Mouse (Mus musculus) cerebral cortex, adult 2 months (tissue): ENCODE data around the gene Rassf2.

ENCODE experiments used
- WGBS: fragments of 180-500 bp; shearing (Covaris S2); methylation state at CpG from one replicate; pipeline ENCODE4 v1.1.7; 2018; 5-methylcytosine and 5-hydroxymethylcytosine counted together

The Rassf2 gene

DNA sequence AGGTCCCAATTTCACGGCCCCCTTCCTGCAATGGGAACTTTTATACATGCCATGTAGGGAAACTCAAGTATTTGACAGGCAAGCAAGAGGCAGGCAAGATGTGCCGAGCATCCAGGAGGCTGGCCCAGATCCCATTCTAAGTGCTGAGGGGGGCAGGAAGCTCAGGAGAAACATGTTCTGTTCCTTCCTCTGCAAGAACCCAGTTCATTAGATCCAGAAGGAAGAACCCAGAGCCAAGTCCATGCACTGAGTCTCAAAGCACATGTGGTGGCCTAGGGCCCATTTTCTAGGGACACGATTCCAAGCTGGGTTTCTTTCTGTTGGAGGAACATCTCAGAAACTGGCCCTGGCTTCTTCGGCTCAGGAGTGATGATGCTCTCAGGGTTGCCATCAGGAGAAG lies 24.6 kb downstream of the Rassf2 start:
- WGBS = 70% methylated on average over 4 of the region's 4 CpGs

DNA sequence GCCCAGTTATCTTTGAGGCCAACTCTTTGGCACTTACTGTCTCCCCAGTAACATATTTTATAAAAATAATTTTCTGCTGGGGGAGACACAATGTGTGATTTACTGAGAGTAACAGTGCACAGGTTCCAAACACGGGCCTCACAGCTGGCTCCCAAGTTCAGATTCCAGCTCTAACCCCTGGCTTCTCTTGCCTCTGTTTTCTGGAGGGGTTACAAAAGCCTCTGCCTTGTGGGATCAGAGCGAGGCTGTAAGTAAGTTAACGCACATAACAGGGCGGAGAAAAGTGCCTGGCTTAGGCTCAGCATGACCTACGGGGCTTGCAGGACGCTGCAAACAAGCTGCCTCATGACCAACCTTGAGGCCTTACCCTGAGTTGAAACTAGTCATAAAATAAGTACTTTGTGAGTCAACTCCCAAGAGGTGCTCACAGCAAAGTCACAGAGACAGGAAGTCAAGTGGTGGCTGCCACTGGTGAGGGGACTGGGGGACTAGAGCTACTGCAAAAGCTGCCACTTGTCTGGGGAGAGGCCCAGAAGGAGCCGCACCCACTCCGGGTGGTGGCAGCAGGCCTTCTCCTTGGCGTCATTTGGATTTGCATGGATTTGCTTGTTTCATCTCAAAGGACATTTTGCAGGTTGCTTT lies 25.4 kb downstream of the Rassf2 start:
- 84% methylated on average over 9 of the region's 9 CpGs for WGBS

DNA sequence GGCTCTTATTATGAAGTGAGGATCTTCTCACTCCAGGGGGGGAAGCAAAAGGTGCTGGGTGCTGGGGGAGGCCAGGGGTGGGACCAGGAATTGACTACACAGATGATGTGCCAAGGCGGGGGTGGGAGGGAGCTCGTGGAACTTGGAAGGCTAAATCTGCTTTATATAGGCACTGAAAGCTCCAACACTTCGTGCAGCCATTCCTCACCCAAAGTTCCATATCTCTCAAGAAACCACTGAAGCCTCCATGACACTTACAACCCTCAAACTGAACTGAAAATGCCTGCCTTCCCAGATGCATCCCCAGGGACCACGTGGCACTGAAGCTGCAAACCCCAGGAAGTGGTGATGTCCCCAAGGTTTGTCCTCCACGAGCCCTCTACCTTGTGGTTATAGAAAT lies 26.1 kb downstream of the Rassf2 start:
- 58% methylated on average over 5 of the region's 5 CpGs for WGBS

DNA sequence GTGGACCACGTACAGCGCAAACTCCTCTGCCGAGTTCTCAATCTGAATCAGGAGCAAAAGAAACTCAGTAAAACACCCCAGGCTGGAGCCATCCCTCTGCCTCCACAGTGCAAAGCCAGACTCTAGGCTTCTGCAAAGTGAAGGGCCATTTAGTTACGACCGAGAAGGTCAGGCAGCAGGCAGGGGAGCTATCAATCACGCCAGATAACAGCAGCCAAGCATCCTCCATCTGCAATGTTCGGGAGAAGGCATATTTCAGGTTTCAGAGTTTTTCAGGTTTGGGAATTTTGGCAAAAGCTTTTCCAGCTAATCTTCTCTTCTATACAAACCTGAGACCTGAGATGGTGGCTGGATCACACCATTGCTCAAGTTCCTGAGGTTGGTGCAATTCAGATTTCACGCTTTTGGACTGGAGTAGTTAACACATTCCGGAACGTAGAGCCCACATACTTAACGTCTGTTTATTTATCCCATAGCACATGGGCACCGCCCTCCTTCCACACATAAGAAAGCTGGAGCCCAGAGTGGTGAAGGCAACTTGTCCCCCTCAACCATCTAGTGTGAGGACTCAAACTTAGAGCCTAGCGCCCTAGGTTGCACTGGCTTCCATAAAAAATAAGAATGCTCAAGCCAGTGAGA lies 28.2 kb downstream of the Rassf2 start:
- 84% methylated on average over 13 of the region's 13 CpGs for WGBS

DNA sequence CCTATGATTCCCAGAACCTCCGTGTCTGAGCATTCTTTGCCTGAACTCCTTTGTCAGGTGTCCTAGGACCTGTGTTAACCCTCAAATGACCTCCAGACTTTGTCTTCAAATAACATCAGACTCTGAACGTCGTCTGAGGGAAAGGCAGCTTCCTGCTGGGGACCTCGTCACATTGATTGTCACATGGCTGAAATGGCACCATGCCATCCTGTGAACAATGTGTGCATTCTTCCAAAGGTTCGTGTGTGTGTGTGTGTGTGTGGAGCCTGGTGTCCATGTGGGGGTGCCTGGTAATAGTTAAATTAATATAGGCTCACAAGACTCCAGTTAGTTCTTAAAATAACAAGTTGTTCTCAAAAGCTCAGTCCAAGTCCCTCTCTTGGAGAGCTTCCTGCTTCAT lies 32.7 kb downstream of the Rassf2 start:
- 24% methylated on average over 5 of the region's 5 CpGs for WGBS

DNA sequence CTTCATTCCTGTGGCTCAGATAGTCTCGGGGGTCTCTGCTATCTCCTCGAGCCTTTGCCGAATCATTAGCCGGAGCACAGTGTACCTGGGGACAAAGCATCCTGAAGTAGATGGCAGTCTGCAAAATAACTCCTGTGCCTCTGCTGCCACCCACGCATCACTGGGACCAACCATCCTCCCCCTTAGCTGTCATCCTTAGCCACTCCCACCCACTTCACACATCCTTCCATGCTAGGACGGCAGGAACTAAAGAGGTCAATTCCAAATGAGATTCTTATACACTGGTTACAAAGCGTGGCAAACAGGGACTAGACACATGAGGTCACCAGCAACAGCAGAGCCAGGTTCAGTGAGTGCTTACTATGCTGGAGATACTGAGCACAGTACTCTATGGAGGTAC lies 33.7 kb downstream of the Rassf2 start:
- 54% methylated on average over 7 of the region's 7 CpGs for WGBS

DNA sequence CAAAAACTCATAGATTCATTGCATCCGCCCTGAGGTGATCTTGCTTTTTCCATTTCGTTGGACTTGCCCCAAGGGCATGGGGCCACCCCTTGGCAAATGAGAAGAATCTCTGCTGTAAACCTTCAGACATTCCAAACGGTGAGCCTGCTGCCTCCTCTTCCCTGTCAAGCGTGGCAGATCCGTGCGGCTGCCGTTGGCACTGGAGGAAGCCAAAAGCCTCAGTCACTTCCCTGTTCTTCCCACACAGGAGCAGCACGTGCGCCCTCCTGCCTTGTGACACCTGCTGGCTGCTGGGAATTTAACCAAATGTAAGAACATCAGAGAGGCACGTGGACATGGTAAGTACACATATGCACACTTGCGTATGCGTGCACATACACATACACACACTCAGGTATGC lies 34.3 kb downstream of the Rassf2 start:
- 57% methylated on average over 12 of the region's 12 CpGs for WGBS

DNA sequence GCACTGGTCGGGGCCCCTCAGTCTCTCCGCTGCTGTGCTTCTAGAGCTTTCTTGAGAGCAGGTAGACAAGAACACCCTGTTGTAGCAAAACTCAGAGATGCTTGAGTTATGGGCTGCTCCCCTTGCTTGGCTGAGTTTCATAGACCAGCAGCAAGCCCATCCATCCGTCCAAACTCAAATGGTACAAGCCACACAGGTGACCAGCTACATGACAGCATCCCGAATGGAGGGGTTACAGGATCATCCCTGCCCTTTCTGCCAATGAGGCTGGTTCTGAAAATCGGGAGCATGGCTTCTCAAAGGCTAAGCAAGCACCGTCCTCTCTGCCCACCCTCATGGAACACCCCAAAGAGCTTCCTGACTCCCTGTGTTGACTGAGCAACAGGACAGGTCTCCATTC lies 35.1 kb downstream of the Rassf2 start:
- WGBS = 92% methylated on average over 6 of the region's 6 CpGs

DNA sequence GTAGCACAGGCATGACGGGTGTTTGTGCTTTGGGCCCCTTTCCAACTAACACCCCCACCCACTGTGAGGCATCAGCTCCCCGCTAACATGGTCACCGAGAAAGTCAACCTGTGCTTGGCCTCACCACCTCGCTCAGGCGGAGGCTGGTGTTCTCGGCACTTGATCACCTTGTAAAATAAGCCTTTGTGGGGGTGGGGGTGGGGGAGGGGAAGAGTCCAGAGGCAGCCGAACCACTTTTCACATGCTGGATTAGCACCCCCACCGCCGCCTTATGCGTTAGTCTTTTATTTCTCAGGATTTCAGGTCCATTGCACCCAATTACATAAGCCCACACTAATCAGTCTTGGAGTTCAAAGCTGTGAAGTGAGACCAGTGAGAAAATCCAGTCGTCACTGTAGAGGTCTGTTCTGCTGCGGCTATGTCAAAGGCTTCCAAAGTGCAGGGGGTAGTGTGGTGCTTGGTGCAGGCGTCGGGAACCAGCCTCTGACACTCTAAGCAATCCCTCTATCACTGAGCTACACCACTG lies 36.4 kb downstream of the Rassf2 start:
- WGBS = 52% methylated on average over 14 of the region's 14 CpGs

DNA sequence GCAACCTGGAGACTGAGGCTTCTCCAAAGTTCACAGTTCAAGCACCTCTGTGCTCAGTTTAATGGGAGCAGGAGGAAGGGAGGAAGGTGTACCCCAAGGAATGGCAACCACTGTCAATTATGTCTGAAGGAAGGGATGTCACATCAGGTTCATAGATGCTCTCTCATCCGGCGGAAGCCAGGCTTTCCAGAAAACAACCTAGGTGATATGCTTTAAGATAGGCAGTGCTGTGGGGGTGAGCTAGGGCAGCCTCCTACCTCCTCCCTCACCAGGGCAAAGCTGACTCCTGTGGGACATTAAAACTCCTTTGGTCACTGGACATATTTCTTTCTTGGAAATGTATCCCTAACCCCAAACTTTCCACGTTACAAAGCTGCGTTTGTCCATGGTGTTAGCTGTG lies 36.9 kb downstream of the Rassf2 start:
- WGBS = 79% methylated on average over 4 of the region's 4 CpGs

DNA sequence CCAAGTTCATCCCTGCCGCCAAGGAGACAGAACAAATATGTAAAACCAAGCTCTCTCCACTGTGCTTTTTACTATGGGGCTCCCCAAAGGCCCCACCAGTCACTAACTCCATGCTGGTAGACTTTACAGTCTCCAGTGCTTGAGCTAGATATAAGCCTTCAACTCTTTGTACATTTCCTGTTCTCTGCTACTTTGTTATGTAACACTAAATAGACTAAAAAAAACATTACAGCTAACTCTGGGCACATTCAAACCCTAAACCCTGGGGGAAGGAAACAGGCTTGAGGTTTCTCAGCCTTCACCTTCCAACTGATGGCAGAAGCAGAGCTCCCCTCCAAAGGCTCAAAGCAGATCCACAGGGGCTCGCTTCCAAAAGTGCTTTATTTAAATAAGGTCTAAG lies 37.6 kb downstream of the Rassf2 start:
- WGBS = 70% methylated on average over 2 of the region's 2 CpGs

DNA sequence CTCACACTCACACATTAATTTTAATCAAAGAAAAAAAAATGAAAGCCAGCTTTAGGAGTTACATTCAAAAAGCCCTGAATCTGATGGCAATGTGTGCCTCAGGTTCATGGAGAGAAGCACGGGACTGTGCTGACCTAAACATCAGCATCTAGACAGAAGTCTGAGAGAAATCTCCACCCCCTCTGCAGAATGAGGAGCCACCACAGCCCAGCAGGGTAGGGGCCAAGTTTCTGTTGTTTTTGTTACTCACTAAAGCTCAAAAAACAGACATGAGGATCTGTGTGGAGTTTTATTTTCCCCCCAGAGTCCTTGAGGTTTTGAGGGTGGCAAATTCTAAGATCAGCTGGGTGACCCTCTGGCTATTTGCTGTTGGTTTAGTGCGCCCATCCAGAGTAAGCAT lies 41.5 kb downstream of the Rassf2 start:
- WGBS = 68% methylated on average over 2 of the region's 2 CpGs

DNA sequence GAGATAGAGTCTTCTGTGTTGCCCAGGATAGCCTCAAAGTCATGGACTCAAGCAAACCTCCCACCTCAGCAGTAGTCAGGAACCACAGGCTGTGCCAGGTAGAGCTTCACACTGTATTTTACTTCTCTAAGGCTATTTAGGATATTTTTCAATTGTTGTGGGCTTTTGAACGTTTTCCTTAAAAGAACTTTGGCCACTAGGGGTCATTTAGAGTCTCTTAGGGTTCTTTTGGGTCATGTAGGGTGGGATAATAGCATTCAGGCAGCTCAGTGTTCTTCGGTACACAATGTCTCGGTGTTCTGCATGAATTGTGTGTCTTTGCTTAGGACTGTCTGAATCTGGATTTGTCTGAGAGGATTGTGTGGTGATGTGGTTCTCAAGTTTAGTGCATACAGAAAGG lies 42.1 kb downstream of the Rassf2 start:
- 47% methylated on average over 3 of the region's 3 CpGs for WGBS

DNA sequence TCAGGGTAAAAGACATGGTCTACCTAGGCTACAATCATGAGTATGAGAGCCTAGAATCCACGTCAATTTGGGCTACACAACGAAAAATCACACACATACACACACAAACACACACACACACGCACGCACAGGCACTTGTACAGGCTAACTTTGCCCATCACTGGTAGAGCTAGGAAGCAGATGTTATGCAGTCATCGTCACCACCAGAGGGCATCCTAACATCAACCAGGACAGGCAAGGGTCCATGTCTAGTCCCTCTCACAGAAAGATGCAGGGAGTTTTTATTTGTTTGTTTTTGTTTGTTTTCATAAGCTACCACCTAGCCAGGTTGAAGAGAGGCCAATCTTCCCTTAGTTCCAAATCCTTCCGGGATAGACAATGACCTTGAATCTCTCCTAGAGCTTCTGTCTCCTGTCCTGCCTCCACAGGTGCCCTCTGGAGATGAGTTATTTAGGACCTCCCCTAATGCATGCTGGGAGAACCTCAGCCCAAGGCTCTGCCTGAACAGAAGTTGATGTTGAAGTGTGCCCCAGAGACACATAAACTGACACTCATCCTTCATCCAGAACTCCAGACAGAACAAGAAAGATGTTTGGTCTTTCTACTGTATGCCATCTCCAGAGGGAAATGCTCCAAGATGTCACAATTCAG lies 47.4 kb downstream of the Rassf2 start:
- WGBS = 12% methylated on average over 6 of the region's 6 CpGs

DNA sequence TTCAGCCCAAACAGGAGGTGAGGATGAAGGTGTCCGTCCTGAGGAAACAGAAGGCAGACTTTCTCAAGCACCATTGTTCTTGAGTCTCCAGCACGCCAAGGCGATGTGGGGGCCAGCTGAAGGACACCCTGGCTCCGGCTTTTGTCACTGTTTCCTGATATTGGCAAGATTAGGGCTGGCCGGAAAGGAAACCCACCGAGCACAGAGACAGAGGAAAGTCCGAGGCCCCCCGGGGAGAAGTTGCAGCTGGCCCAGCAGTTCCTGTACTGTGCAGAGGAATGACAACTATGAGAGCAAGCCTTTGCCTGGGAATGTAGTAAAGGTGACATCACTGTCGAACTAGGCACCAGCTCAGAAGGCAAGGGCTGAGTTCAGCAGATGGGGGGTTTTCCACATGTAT lies 49.2 kb downstream of the Rassf2 start:
- 66% methylated on average over 9 of the region's 9 CpGs for WGBS

DNA sequence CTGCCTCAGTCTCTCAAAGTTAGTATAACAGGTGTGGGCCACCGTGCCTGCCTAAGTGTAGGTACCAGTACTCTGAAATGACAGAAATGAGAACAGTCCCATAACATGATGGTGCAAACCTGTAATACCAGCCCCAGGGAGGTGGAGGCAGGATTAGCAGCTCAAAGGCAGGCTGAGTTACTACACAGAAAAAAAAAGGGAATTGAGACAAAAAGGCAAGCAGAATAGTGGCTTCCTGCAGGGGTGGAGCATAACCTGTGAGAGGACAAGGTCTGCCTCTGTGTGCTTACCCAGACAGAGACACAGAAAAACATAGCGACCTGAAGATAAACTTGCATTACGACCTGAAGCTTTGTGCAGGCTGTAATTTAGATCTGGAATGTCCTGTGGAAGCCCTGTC lies 53.4 kb downstream of the Rassf2 start:
- WGBS = 93% methylated on average over 3 of the region's 3 CpGs

DNA sequence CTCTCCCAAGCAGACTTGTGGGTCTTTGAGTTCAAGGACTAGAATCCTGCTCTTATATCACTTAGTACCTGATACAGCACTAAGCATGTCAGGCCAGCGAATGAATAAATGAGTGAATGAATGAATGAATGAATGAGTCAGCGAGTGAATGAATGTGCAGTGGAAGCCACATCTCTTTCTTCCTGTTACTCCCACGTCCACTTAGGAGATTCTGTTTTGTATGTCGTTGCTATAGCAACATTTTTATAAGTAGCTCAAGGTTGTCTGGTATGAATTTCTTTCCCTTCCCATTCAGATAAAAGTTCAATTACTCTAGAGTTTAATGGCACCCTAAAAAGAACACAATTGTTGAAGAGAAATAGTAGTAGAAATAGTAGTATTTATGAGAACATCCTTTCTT lies 59.0 kb downstream of the Rassf2 start:
- 47% methylated on average over 4 of the region's 4 CpGs for WGBS

DNA sequence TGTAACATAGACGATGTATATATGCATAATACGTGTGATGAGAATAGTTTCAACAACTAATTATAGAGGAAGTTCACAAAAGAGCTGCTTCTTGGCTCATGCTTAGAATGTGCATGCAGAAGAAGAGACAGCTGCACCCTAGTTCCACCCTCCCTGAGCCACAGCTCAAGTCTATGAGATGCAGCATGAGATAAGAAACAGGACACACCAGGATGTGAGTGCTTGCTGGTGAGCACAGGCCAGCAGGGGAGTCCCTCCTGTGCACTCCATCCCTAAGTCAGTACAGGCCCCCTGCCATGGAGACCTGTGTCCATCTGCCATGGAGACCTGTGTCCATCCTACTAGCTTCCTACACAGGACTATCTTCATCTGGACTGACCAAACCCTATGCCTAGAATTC lies 59.5 kb downstream of the Rassf2 start:
- WGBS = 41% methylated on average over 2 of the region's 2 CpGs

DNA sequence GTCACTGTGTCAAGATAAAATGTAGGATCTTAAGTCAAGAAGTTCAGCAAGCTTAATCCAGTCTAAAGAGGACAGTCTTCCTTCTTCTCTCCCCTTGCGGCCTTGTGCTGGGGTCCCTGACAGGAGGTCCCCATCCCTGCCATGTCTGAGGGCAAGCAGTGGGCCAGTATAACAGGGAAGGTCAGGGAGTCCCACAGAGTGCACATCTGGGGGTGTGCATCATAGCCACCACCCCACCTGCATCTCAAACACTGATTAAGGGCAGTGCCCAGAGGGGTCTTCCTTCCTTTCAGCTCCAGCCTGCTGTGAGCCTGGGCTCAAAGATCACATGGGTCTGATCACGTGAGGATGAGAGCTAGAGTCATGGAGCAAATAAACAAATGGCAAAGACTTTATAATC lies 68.4 kb downstream of the Rassf2 start:
- WGBS = 73% methylated on average over 2 of the region's 2 CpGs

DNA sequence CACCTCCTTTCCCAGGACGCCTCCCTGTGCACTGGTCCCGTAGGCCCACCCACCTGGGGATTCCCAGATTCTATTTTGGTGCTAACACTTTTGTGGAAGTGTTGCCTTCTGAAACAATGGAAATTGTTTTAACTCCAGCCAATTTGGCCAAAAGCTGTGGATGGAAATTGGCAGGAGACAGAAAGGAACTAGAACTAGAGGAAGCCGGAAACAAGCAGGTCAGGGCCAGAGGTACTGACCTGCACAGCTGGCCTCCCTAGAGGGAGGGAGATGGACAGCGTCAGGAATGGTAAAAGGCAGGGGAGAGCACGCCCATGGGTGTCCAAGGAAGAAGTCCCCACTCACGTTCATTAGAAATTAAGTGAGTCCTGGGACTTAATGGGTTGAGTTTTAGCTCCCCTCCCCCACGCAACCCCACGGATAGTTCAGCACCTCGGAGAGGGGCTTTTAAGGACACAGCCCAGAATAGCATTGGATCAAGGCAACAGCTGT lies 72.3 kb downstream of the Rassf2 start:
- 49% methylated on average over 9 of the region's 9 CpGs for WGBS

DNA sequence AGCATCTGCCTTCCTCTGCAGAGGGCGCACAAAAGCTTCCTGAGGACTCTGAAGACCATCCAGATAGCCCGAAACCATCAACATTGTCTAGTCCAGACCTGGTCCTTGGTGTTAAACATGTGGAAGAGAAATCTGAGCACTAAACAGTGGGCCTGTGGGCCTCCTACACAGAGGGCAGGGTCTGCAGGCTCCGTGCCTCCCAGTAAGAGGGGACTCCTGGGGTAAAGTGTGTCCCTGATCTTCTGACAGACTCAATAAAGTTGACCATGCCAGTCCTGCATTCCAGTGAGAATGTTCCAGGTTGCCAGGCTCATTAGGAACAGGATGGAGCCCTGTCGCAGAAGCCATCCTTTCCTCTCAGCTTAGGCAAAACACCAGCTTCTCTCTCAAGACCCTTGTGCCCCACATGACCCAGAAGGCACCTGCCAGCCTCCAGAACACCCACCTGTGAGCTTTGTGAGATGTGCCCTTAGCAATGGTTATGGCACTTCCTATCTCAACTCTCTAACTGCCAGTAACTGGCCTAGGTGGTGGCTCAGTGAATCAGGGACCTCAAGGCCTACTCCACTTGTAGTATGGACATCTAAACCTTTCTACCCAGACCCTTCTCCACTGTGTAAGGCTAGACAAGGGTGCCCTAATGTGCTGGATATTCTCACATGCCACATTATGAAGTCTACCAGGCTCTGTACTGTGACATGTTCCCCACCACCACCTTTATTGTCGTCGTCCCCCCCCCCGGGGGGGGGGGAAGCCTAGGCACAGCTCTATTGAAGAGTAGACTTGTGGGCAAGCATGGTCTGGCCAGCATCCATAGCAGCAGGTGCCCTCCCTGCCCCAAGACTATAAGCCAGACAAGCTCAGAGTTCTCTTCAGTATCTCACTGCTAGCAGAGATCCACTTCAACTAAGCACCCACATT lies 73.5 kb downstream of the Rassf2 start:
- WGBS = 83% methylated on average over 7 of the region's 7 CpGs

DNA sequence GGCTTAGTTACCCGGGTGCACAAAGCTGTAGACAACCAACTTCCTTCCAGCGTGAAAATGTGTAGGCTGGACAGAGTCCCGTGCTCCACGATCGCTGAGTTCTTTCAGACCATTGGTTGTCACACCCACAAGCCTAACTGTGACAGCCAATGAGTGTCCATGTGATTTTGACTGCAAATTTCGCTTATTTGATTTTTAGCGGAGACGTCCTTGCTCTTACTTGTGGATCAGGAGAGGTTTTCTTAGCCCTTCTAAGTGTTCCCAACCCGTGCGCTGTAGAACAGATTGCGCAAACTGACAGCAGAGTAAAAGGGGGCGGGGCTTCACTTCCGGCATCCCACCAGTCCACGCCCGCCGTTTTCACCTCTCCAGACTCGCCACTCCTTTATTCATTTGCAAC lies 74.8 kb downstream of the Rassf2 start:
- WGBS = 9% methylated on average over 17 of the region's 17 CpGs
